In the genomic region with DNA sequence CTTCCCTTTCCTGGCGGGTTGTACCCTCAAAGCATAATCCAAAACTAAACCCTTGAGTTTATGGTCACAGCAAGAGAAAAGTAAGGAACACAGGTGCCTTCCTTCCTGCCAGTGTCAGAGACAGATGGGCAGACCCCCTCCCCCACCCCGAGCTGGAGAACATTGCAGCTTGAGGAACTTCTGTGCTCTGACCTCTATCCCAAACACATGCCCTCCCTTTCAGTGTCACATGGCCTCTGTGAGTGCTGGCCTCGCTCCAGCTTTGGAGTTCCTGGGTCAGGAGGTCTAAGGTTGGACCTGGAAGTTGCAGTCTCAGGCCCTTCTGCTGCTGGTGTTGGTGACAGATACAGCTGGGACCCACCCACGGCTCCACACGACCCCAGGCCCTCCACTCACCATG, we compare ENCODE assay signal across 9 mouse cellular contexts. TPM values are rescaled to one million over a fixed set of nuclear protein-coding genes. Genes with fewer than 3 reads are reported as not detected.
A peak's percentile ranks its signal among the peaks of the same experiment; 100 is the strongest.
DNase-seq lines count a peak whose midpoint lies in the region; ATAC-seq lines count a peak whose summit lies in the region.
"Had no signal": no experiment of that assay in that cellular context is flagged by ENCODE, and none has a peak within 500 bp of the region (broad histone marks: within the 10 kb centered on the region; RNA-seq: fewer than 3 reads in every experiment).

No protein-coding gene starts in this region.

- peaks cover 9% of the 10 kb centered on the region; the same call in 1 of the 2 replicates for H3K4me1 ChIP-seq in heart, embryonic 15.5 days (replicated peaks)
- H3K4me1 ChIP-seq in liver, embryonic 15.5 days (replicated peaks): peaks cover 33% of the 10 kb centered on the region

- H3K9ac ChIP-seq in heart, embryonic 15.5 days: no peak overlapping the region
- H3K9ac ChIP-seq in liver, embryonic 15.5 days: no peak overlapping the region

- no peak overlapping the region for H3K4me2 ChIP-seq in heart, embryonic 15.5 days
- no peak overlapping the region for H3K4me2 ChIP-seq in liver, embryonic 15.5 days

- H3K9me3 ChIP-seq in heart, embryonic 15.5 days (replicated peaks): no peaks in the 10 kb centered on the region
- H3K9me3 ChIP-seq in liver, embryonic 15.5 days (replicated peaks): no peaks in the 10 kb centered on the region

- no peak overlapping the region for H3K4me3 ChIP-seq in heart, embryonic 15.5 days
- no peak overlapping the region for H3K4me3 ChIP-seq in liver, embryonic 15.5 days (replicated peaks)

- no peaks in the 10 kb centered on the region for H3K36me3 ChIP-seq in heart, embryonic 15.5 days
- no peaks in the 10 kb centered on the region for H3K36me3 ChIP-seq in liver, embryonic 15.5 days (replicated peaks)

- DNase-seq in ovary, postnatal 36 days (ENCODE audit: low spot score): peak; percentile 23
- no peak for DNase-seq in ovary, postnatal 14 days (ENCODE audit: low spot score)
- DNase-seq in thymus, postnatal 0 days (ENCODE audit: low spot score): peak; percentile 57
- DNase-seq in right cerebral cortex, adult 2 months (ENCODE audit: low spot score in 2 of 2): no peak
- DNase-seq in spleen, postnatal 10 days (ENCODE audit: low spot score in 2 of 2): no peak
- no peak for DNase-seq in gastrocnemius, postnatal 25 days

- no peaks in the 10 kb centered on the region for H3K27me3 ChIP-seq in heart, embryonic 15.5 days
- no peaks in the 10 kb centered on the region for H3K27me3 ChIP-seq in liver, embryonic 15.5 days
- H3K27me3 ChIP-seq: Patski had no signal

- ATAC-seq in heart, embryonic 15.5 days (replicated peaks; ENCODE audit: insufficient number of reproducible peaks, insufficient read depth, low FRiP score, low read depth): no peak
- peak; percentile 40; the same call in 1 of the 2 replicates for ATAC-seq in liver, embryonic 15.5 days (ENCODE audit: insufficient read depth)
- ATAC-seq: Patski had no signal

- H3K27ac ChIP-seq in heart, embryonic 15.5 days: peak overlapping the region; percentile 6; the same call in 1 of the 2 replicates
- no peak overlapping the region for H3K27ac ChIP-seq in liver, embryonic 15.5 days (replicated peaks)

- 34% methylated on average over 5 of the region's 5 CpGs for WGBS in heart, embryonic 15.5 days
- WGBS in liver, embryonic 15.5 days (ENCODE audit: insufficient replicate concordance): 25% methylated on average over 5 of the region's 5 CpGs

RNA-seq across cellular contexts. Expression of a gene that starts 14.2 kb away (rescaled TPM):
- polyA plus RNA-seq in heart, embryonic 15.5 days (2015; fragmentation: Nextera tagmentation; extraction: Ambion mirVana): 61.6 and 78.8 TPM in 2 replicates
- 66.2 and 66.9 TPM in 2 replicates for polyA plus RNA-seq in liver, embryonic 15.5 days (2015; fragmentation: Nextera tagmentation; extraction: Ambion mirVana)
- polyA plus RNA-seq in thymus, postnatal 0 days (2015; fragmentation: Nextera tagmentation; extraction: Ambion mirVana): 106 and 107 TPM in 2 replicates
- 1 to 10 TPM in 1 of 2 experiments, under 1 TPM in 1; 0.51 to 1.5 TPM for total RNA-seq in gastrocnemius, postnatal 25 days (2021)

RNA-seq across cellular contexts. Expression of a gene that starts 46.4 kb away (rescaled TPM):
- 834 and 862 TPM in 2 replicates for polyA plus RNA-seq in heart, embryonic 15.5 days (2015; fragmentation: Nextera tagmentation; extraction: Ambion mirVana)
- polyA plus RNA-seq in liver, embryonic 15.5 days (2015; fragmentation: Nextera tagmentation; extraction: Ambion mirVana): 831 and 882 TPM in 2 replicates
- 2,029 and 2,097 TPM in 2 replicates for polyA plus RNA-seq in thymus, postnatal 0 days (2015; fragmentation: Nextera tagmentation; extraction: Ambion mirVana)
- total RNA-seq in gastrocnemius, postnatal 25 days (2021): 1,000 to 10,000 TPM; 1,165 to 1,257 TPM

Comparison
In these comparisons a context has a peak if more than half of its experiments do, and no peak if none do; other contexts are left out.
1. DNase-seq: peak in ovary, postnatal 36 days (single experiment) and thymus, postnatal 0 days (single experiment); none in ovary, postnatal 14 days (single experiment), right cerebral cortex, adult 2 months (0 of 2), spleen, postnatal 10 days (0 of 2) and gastrocnemius, postnatal 25 days (single experiment).